Mouse (Mus musculus) thymus, adult 2 months (tissue): ENCODE measurements at regions not wholly inside any gene's neighbourhood (a gene's known extent, or its start where the extent isn't known, plus 50 kb on each side); places are given as distances from the start of the nearest gene placed in this dataset.

Experiments
- CTCF ChIP-seq: fragments of 200-500 bp; IDR thresholded peaks from 2 replicates; pipeline ENCODE4 v1.5.1; 2012; ENCODE audit warnings: mild to moderate bottlenecking, control low read depth, low read length, moderate library complexity, borderline replicate concordance; ENCODE audit not compliant: control insufficient read depth, poor library complexity, insufficient read depth; ENCODE audit errors: extremely low read depth
- POLR2A ChIP-seq: fragments of 200-500 bp; IDR thresholded peaks from 2 replicates; pipeline ENCODE4 v1.6.1; 2012; ENCODE audit warnings: mild to moderate bottlenecking, low read length, control low read depth, moderate library complexity; ENCODE audit not compliant: control insufficient read depth, poor library complexity, insufficient read depth; ENCODE audit errors: extremely low read depth

DNA sequence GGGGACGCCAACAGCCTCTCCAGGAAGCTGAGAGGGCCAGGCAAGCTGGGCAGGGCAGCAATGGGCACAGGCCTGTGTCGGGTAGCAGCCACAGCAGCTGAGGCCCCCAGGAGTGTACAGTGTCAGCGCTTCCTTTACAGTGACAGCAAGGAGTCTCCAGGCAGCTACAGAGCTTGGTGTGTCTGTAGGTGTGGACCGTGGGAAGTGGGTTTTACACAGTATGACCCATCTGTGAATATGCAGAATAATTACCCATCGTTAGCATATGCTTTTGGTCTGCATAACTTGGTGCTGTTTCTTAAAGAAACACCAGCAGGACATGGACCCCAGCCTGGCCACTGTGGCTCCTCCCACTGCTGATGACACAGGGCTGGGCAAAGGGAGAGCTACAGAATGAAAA is 422.6 kb downstream of the Ptpru start:
- TF ChIP-seq POLR2A = no peak
- TF ChIP-seq CTCF = no peak
